Mouse (Mus musculus) myocyte (in vitro differentiated cells): ENCODE measurements at regions not wholly inside any gene's neighbourhood (a gene's known extent, or its start where the extent isn't known, plus 50 kb on each side); places are given as distances from the start of the nearest gene placed in this dataset.

ENCODE experiments used
- H3K27me3 ChIP-seq: one replicate; pipeline ENCODE4 v1.6.1; 2011; ENCODE audit not compliant: control insufficient read depth, insufficient read depth, insufficient read length
- H3K36me3 ChIP-seq: one replicate; pipeline ENCODE4 v1.6.1; 2011; ENCODE audit not compliant: control insufficient read depth, insufficient read depth
- H3K4me2 ChIP-seq: one replicate; pipeline ENCODE4 v1.6.1; 2011; ENCODE audit warnings: low read depth, control low read depth
- H3K4me3 ChIP-seq: one replicate; pipeline ENCODE4 v1.5.1; 2011; ENCODE audit warnings: mild to moderate bottlenecking, control low read depth, moderate library complexity
- H3K79me2 ChIP-seq: one replicate; pipeline ENCODE4 v1.6.1; 2011; ENCODE audit not compliant: control insufficient read depth, insufficient read depth
- H3ac ChIP-seq: one replicate; pipeline ENCODE4 v1.6.1; 2011; ENCODE audit not compliant: control insufficient read depth, insufficient read length
- CEBPB ChIP-seq: IDR thresholded peaks from 2 replicates; pipeline ENCODE4 v1.6.1; 2011; ENCODE audit warnings: mild to moderate bottlenecking, moderate library complexity; ENCODE audit not compliant: poor library complexity, insufficient read depth, severe bottlenecking
- E2F4 ChIP-seq: IDR thresholded peaks from one replicate; pipeline ENCODE4 v1.6.1; 2011; ENCODE audit warnings: mild to moderate bottlenecking, control low read depth, moderate library complexity; ENCODE audit not compliant: insufficient read depth
- MAX ChIP-seq: IDR thresholded peaks from one replicate; pipeline ENCODE4 v1.6.1; 2011; ENCODE audit warnings: low read depth, mild to moderate bottlenecking, control low read depth
- MYOD1 ChIP-seq, 3 experiments: IDR thresholded peaks; one replicate each; pipeline ENCODE4 v1.6.1; 2011; ENCODE audit warnings: control low read depth in 2 of 3, low read depth in 2 of 3, mild to moderate bottlenecking in 2 of 3, moderate library complexity in 1 of 3; ENCODE audit not compliant: insufficient read length in 2 of 3, control insufficient read depth in 1 of 3
- MYOG ChIP-seq, 3 experiments: IDR thresholded peaks; one replicate each; pipeline ENCODE4 v1.6.1; 2011; ENCODE audit warnings: control low read depth in 2 of 3, low read depth in 2 of 3, mild to moderate bottlenecking in 2 of 3; ENCODE audit not compliant: insufficient read length in 2 of 3, control insufficient read depth in 1 of 3, insufficient read depth in 1 of 3
- POLR2A ChIP-seq: IDR thresholded peaks from one replicate; pipeline ENCODE4 v1.6.1; 2011; ENCODE audit warnings: low read depth, mild to moderate bottlenecking, control low read depth, moderate library complexity; ENCODE audit not compliant: insufficient read length
- POLR2AphosphoS2 ChIP-seq: IDR thresholded peaks from one replicate; pipeline ENCODE4 v1.6.1; 2011; ENCODE audit warnings: low read depth, control low read depth; ENCODE audit not compliant: insufficient read length
- REST ChIP-seq: IDR thresholded peaks from one replicate; pipeline ENCODE4 v1.6.1; 2011; ENCODE audit warnings: mild to moderate bottlenecking, control low read depth, moderate library complexity; ENCODE audit not compliant: insufficient read depth, insufficient read length
- SRF ChIP-seq: IDR thresholded peaks from one replicate; pipeline ENCODE4 v1.6.1; 2011; ENCODE audit warnings: low read depth; ENCODE audit not compliant: control insufficient read depth, insufficient read length
- TCF12 ChIP-seq: IDR thresholded peaks from one replicate; pipeline ENCODE4 v1.6.1; 2011; ENCODE audit warnings: mild to moderate bottlenecking, control low read depth; ENCODE audit not compliant: poor library complexity, insufficient read depth, severe bottlenecking
- TCF3 ChIP-seq: IDR thresholded peaks from one replicate; pipeline ENCODE4 v1.6.1; 2011; ENCODE audit warnings: low read depth, control low read depth; ENCODE audit not compliant: insufficient read length
- USF1 ChIP-seq: IDR thresholded peaks from one replicate; pipeline ENCODE4 v1.6.1; 2011; ENCODE audit warnings: low read depth, mild to moderate bottlenecking, control low read depth, moderate library complexity

- no peak overlapping the region for H3K4me3 ChIP-seq
- no peak overlapping the region for H3ac ChIP-seq
- TF ChIP-seq REST: no peak
- TF ChIP-seq MYOD1 (IDR thresholded peaks at IDR 0.05; ENCODE audit: control insufficient read depth in 1 of 3, insufficient read length in 2 of 3, low read depth in 2 of 3): no peak
- TF ChIP-seq USF1: no peak
- TF ChIP-seq MAX: no peak
- no peak for TF ChIP-seq E2F4
- TF ChIP-seq POLR2AphosphoS2: no peak
- TF ChIP-seq CEBPB: no peak
- TF ChIP-seq TCF12: no peak
- TF ChIP-seq MYOG (IDR thresholded peaks at IDR 0.05; ENCODE audit: control insufficient read depth in 1 of 3, insufficient read depth in 1 of 3, insufficient read length in 2 of 3, low read depth in 2 of 3): no peak
- no peak for TF ChIP-seq TCF3
- no peak for TF ChIP-seq POLR2A
- no peak for TF ChIP-seq SRF
Observed at GRCm38 (mm10) chr6:31208224-31208623, 190.3 kb upstream of the Mkln1 start.

GRCm38 (mm10) chr6:31209411-31210139 lies 189.0 kb upstream of the Mkln1 start:
- no peak overlapping the region for H3K4me3 ChIP-seq
- no peak for TF ChIP-seq MYOG (IDR thresholded peaks at IDR 0.05; ENCODE audit: control insufficient read depth in 1 of 3, insufficient read depth in 1 of 3, insufficient read length in 2 of 3, low read depth in 2 of 3)
- TF ChIP-seq REST: no peak
- TF ChIP-seq SRF: no peak
- no peak for TF ChIP-seq POLR2AphosphoS2
- no peak for TF ChIP-seq CEBPB
- no peak for TF ChIP-seq MAX
- no peak for TF ChIP-seq MYOD1 (IDR thresholded peaks at IDR 0.05; ENCODE audit: control insufficient read depth in 1 of 3, insufficient read length in 2 of 3, low read depth in 2 of 3)
- no peaks in the 10 kb centered on the region for H3K79me2 ChIP-seq
- H3K27me3 ChIP-seq: no peaks in the 10 kb centered on the region
- H3K36me3 ChIP-seq: no peaks in the 10 kb centered on the region
- no peak overlapping the region for H3K4me2 ChIP-seq
- no peak overlapping the region for H3ac ChIP-seq

More at GRCm38 (mm10) chr6:31208224-31208623, 190.3 kb upstream of the Mkln1 start:
- Histone ChIP-seq H3K36me3 (no peaks in the 10 kb centered on the region), H3K79me2 (no peaks in the 10 kb centered on the region), H3K27me3 (no peaks in the 10 kb centered on the region), H3K4me2 (no peak overlapping the region)

- Histone ChIP-seq H3K4me3 (no peak overlapping the region), H3K36me3 (no peaks in the 10 kb centered on the region)
Observed at GRCm38 (mm10) chr6:31210209-31210714, 188.3 kb upstream of the Mkln1 start.

GRCm38 (mm10) chr6:31211091-31211490 lies 187.4 kb upstream of the Mkln1 start:
- Histone ChIP-seq H3K27me3 (no peaks in the 10 kb centered on the region), H3K36me3 (no peaks in the 10 kb centered on the region), H3K4me3 (no peak overlapping the region), H3K4me2 (no peak overlapping the region), H3K79me2 (peaks cover 7% of the 10 kb centered on the region), H3ac (no peak overlapping the region)
- TF ChIP-seq TCF3 (no peak), MYOD1 (IDR thresholded peaks at IDR 0.05; ENCODE audit: control insufficient read depth in 1 of 3, insufficient read length in 2 of 3, low read depth in 2 of 3) (no peak), REST (no peak), SRF (no peak), USF1 (no peak), MYOG (IDR thresholded peaks at IDR 0.05; ENCODE audit: control insufficient read depth in 1 of 3, insufficient read depth in 1 of 3, insufficient read length in 2 of 3, low read depth in 2 of 3) (no peak), E2F4 (no peak), POLR2A (no peak), POLR2AphosphoS2 (no peak), MAX (no peak), CEBPB (no peak), TCF12 (no peak)

More at GRCm38 (mm10) chr6:31210209-31210714, 188.3 kb upstream of the Mkln1 start:
- Histone ChIP-seq H3K79me2 (no peaks in the 10 kb centered on the region), H3ac (no peak overlapping the region), H3K4me2 (no peak overlapping the region), H3K27me3 (no peaks in the 10 kb centered on the region)
- TF ChIP-seq POLR2AphosphoS2 (no peak), POLR2A (no peak), MYOG (IDR thresholded peaks at IDR 0.05; ENCODE audit: control insufficient read depth in 1 of 3, insufficient read depth in 1 of 3, insufficient read length in 2 of 3, low read depth in 2 of 3) (no peak), SRF (no peak), TCF12 (no peak), MAX (no peak), USF1 (no peak)

GRCm38 (mm10) chr6:31211616-31212015 lies 186.9 kb upstream of the Mkln1 start:
- Histone ChIP-seq H3K79me2 (peaks cover 7% of the 10 kb centered on the region), H3K4me2 (no peak overlapping the region), H3K27me3 (no peaks in the 10 kb centered on the region), H3ac (no peak overlapping the region), H3K4me3 (no peak overlapping the region), H3K36me3 (no peaks in the 10 kb centered on the region)
- TF ChIP-seq TCF12 (no peak), MAX (no peak), POLR2A (no peak), MYOG (IDR thresholded peaks at IDR 0.05; ENCODE audit: control insufficient read depth in 1 of 3, insufficient read depth in 1 of 3, insufficient read length in 2 of 3, low read depth in 2 of 3) (no peak), E2F4 (no peak), POLR2AphosphoS2 (no peak), USF1 (no peak), SRF (no peak), MYOD1 (IDR thresholded peaks at IDR 0.05; ENCODE audit: control insufficient read depth in 1 of 3, insufficient read length in 2 of 3, low read depth in 2 of 3) (no peak), REST (no peak), TCF3 (no peak), CEBPB (no peak)
